Mouse (Mus musculus) heart, embryonic 16.5 days (tissue): ENCODE measurements around the gene Babam2. TPM values are rescaled to one million over a fixed set of nuclear protein-coding genes. Genes with fewer than 3 reads are reported as not detected.
"Not testable (repeated sequence)": the region's sequence is repeated elsewhere in the genome, so short reads cannot be mapped to it uniquely, and the experiment has no call there.

Experiments
- ATAC-seq: fragments of 200-750 bp; cut with Nextera tagmentation; replicated peaks from 2 replicates; pipeline ENCODE4 v1.8.0; 2017; ENCODE audit warnings: moderate number of reproducible peaks; ENCODE audit not compliant: insufficient read depth, low FRiP score; ENCODE audit errors: extremely low read depth
- H3K27ac ChIP-seq: fragments of 300-500 bp; sonication (generic); 2 replicates; pipeline ENCODE4 v1.5.1; 2014; ENCODE audit warnings: mild to moderate bottlenecking, low read length, control low read depth, moderate library complexity
- H3K27me3 ChIP-seq: fragments of 300-500 bp; sonication (generic); 2 replicates; pipeline ENCODE4 v1.6.1; 2014; ENCODE audit warnings: low read length, mixed read lengths; ENCODE audit not compliant: control insufficient read depth, insufficient read depth
- H3K36me3 ChIP-seq: fragments of 300-500 bp; sonication (generic); 2 replicates; pipeline ENCODE4 v1.6.1; 2014; ENCODE audit not compliant: control insufficient read depth, insufficient read depth
- H3K4me1 ChIP-seq: fragments of 300-500 bp; sonication (generic); 2 replicates; pipeline ENCODE4 v1.6.1; 2014; ENCODE audit warnings: low read length, mixed read lengths; ENCODE audit not compliant: control insufficient read depth, insufficient read depth
- H3K4me2 ChIP-seq: fragments of 300-500 bp; sonication (generic); 2 replicates; pipeline ENCODE4 v1.6.1; 2014; ENCODE audit warnings: low read depth, mild to moderate bottlenecking, control low read depth, low read length
- H3K4me3 ChIP-seq: fragments of 300-500 bp; sonication (generic); 2 replicates; pipeline ENCODE4 v1.5.1; 2014; ENCODE audit warnings: mild to moderate bottlenecking, control low read depth, low read length
- H3K9ac ChIP-seq: fragments of 300-500 bp; sonication (generic); 2 replicates; pipeline ENCODE4 v1.6.1; 2014; ENCODE audit warnings: low read length, control low read depth
- H3K9me3 ChIP-seq: fragments of 300-500 bp; sonication (generic); replicated peaks from 2 replicates; pipeline ENCODE4 v1.6.1; 2016; ENCODE audit warnings: low read length; ENCODE audit not compliant: control insufficient read depth
- WGBS: fragments of 180-500 bp; shearing (Covaris S2); extraction: QIAGEN DNeasy Blood & Tissue Kit; methylation state at CpG from one replicate; pipeline ENCODE4 v1.1.7; 2014; 5-methylcytosine and 5-hydroxymethylcytosine counted together
- polyA plus RNA-seq: library from polyadenylated mRNA; unstranded; fragments of >200 nt; fragmentation: Nextera tagmentation; extraction: Ambion mirVana; gene quantifications from 2 replicates; pipeline ENCODE4 v1.2.1, GENCODE M21; 2015

Gene Babam2
- polyA plus RNA-seq, 1 experiment from 2014 or later, result 39.9 TPM

- WGBS, result 84% methylated on average over 3 of the region's 3 CpGs
Measured at GRCm38 (mm10) chr5:31844856-31845255, 147.4 kb downstream of the Babam2 start.

GRCm38 (mm10) chr5:31846971-31847370 lies 149.5 kb downstream of the Babam2 start:
- no peak for ATAC-seq
- no peaks in the 10 kb centered on the region for H3K9me3 ChIP-seq
- no peaks in the 10 kb centered on the region for H3K27me3 ChIP-seq
- H3K4me2 ChIP-seq, result no peak overlapping the region
- H3K4me1 ChIP-seq, result no peaks in the 10 kb centered on the region
- no peak overlapping the region for H3K9ac ChIP-seq
- H3K4me3 ChIP-seq, result no peak overlapping the region
- H3K36me3 ChIP-seq, result 0 out of 2 replicates have a peak, but pooled peaks cover 2% of the 10 kb centered on the region
- H3K27ac ChIP-seq, result no peak overlapping the region

More at GRCm38 (mm10) chr5:31844856-31845255, 147.4 kb downstream of the Babam2 start:
- Histone ChIP-seq H3K4me1 (peaks cover 6% of the 10 kb centered on the region), H3K4me3 (no peak overlapping the region), H3K27ac (no peak overlapping the region), H3K36me3 (no peaks in the 10 kb centered on the region), H3K9ac (no peak overlapping the region), H3K4me2 (no peak overlapping the region), H3K9me3 (no peaks in the 10 kb centered on the region), H3K27me3 (no peaks in the 10 kb centered on the region)
- ATAC-seq, result no peak

GRCm38 (mm10) chr5:31848995-31849394 lies 151.5 kb downstream of the Babam2 start:
- Histone ChIP-seq H3K27ac (no peak overlapping the region), H3K36me3 (0 out of 2 replicates have a peak, but pooled peaks cover 2% of the 10 kb centered on the region), H3K9me3 (no peaks in the 10 kb centered on the region), H3K4me3 (no peak overlapping the region), H3K4me2 (no peak overlapping the region), H3K4me1 (no peaks in the 10 kb centered on the region), H3K9ac (no peak overlapping the region), H3K27me3 (no peaks in the 10 kb centered on the region)
- ATAC-seq, result no peak

- Histone ChIP-seq H3K36me3 (0 out of 2 replicates have a peak, but pooled peaks cover 2% of the 10 kb centered on the region), H3K27ac (no peak overlapping the region), H3K27me3 (no peaks in the 10 kb centered on the region), H3K4me2 (no peak overlapping the region), H3K9ac (no peak overlapping the region), H3K4me3 (no peak overlapping the region), H3K9me3 (no peaks in the 10 kb centered on the region), H3K4me1 (no peaks in the 10 kb centered on the region)
- WGBS, result 78% methylated on average over 1 of the region's 1 CpGs
- no peak for ATAC-seq
Measured at GRCm38 (mm10) chr5:31852786-31853185, 155.3 kb downstream of the Babam2 start.

- Histone ChIP-seq H3K36me3 (0 out of 2 replicates have a peak, but pooled peaks cover 2% of the 10 kb centered on the region), H3K9me3 (no peaks in the 10 kb centered on the region), H3K27me3 (no peaks in the 10 kb centered on the region), H3K27ac (no peak overlapping the region), H3K4me1 (no peaks in the 10 kb centered on the region), H3K9ac (no peak overlapping the region), H3K4me2 (no peak overlapping the region), H3K4me3 (no peak overlapping the region)
- WGBS, result 100% methylated on average over 1 of the region's 1 CpGs
- no peak for ATAC-seq
Measured at GRCm38 (mm10) chr5:31853831-31854230, 156.3 kb downstream of the Babam2 start.

- H3K27ac ChIP-seq, H3K27me3 ChIP-seq, H3K4me2 ChIP-seq, H3K9ac ChIP-seq, H3K36me3 ChIP-seq, H3K4me1 ChIP-seq, H3K9me3 ChIP-seq, ATAC-seq, H3K4me3 ChIP-seq: not testable (repeated sequence)
- 77% methylated on average over 10 of the region's 10 CpGs for WGBS
Measured at GRCm38 (mm10) chr5:31858877-31859276, 161.4 kb downstream of the Babam2 start.

- no peaks in the 10 kb centered on the region for H3K36me3 ChIP-seq
- no peak overlapping the region for H3K27ac ChIP-seq
- 41% methylated on average over 1 of the region's 1 CpGs for WGBS
- H3K9ac ChIP-seq, result no peak overlapping the region
- no peaks in the 10 kb centered on the region for H3K27me3 ChIP-seq
- no peak overlapping the region for H3K4me3 ChIP-seq
- no peaks in the 10 kb centered on the region for H3K9me3 ChIP-seq
- ATAC-seq, result no peak
- H3K4me1 ChIP-seq, result no peaks in the 10 kb centered on the region
- H3K4me2 ChIP-seq, result no peak overlapping the region
Measured at GRCm38 (mm10) chr5:31860426-31860825, 162.9 kb downstream of the Babam2 start.

GRCm38 (mm10) chr5:31860831-31861624 lies 163.5 kb downstream of the Babam2 start:
- H3K4me2 ChIP-seq, result no peak overlapping the region
- H3K9me3 ChIP-seq, result no peaks in the 10 kb centered on the region
- H3K27me3 ChIP-seq, result no peaks in the 10 kb centered on the region
- no peak overlapping the region for H3K27ac ChIP-seq
- H3K9ac ChIP-seq, result no peak overlapping the region
- H3K4me3 ChIP-seq, result no peak overlapping the region
- no peaks in the 10 kb centered on the region for H3K36me3 ChIP-seq
- no peak for ATAC-seq
- 88% methylated on average over 5 of the region's 5 CpGs for WGBS
- no peaks in the 10 kb centered on the region for H3K4me1 ChIP-seq

- H3K27me3 ChIP-seq, result no peaks in the 10 kb centered on the region
- H3K4me1 ChIP-seq, result no peaks in the 10 kb centered on the region
- no peak for ATAC-seq
- H3K9ac ChIP-seq, result no peak overlapping the region
- 69% methylated on average over 1 of the region's 1 CpGs for WGBS
- no peaks in the 10 kb centered on the region for H3K9me3 ChIP-seq
- H3K4me3 ChIP-seq, result no peak overlapping the region
- no peak overlapping the region for H3K4me2 ChIP-seq
- H3K36me3 ChIP-seq, result no peaks in the 10 kb centered on the region
- no peak overlapping the region for H3K27ac ChIP-seq
Measured at GRCm38 (mm10) chr5:31862753-31863468, 165.4 kb downstream of the Babam2 start.
